Comparison of ENCODE assay signal across 8 mouse cellular contexts in the genomic region with DNA sequence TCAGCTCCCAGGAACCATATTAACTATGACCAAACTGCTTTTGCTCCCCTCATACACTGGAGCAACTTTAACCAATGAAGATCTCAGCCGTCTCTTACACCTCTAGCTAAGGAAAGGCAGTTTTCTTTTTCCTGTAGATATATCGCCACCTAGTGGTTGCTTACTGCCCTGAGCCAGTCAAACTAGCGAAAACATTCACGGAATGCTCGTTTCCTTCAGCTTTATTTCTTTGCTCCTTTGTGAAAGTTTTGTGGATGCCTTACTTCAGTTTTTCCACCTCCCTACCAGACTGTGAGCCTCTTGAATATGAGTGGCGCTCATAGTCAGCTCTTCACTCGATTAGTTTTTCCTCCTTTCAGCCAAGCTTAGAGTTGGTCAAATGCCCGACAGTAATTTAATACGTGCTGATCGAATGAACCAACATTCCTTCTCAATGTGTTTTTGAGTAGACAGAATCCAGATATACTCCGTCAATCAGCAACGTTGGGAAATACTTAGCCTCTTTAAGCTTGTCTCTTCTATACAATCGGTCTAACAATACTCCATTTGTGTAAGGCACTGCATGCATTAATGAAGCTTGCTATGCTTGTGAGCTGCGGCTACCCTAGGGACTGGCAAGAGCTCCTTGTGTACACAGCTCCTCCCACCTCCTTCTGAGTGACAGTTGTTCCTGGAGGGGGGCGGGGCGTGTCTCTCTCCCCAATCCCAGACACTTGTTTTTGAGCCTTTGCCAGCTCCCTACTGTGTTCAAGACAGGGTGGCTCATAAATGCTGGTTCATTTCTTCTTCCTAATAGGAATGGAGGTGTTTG. TPM values are rescaled to one million over a fixed set of nuclear protein-coding genes. Genes with fewer than 3 reads are reported as not detected.
A peak's percentile ranks its signal among the peaks of the same experiment; 100 is the strongest.
DNase-seq lines count a peak whose midpoint lies in the region; ATAC-seq and TF ChIP-seq lines count a peak whose summit lies in the region.

No protein-coding gene starts in this region.

- ATAC-seq in erythroid progenitor cell, adult 5-6 weeks (replicated peaks; ENCODE audit: low FRiP score, poor library complexity, severe bottlenecking) = peak; percentile 96
- ATAC-seq in heart, embryonic 11.5 days (replicated peaks; ENCODE audit: insufficient number of reproducible peaks, low FRiP score, low TSS enrichment) = peak; percentile 93
- peak; percentile 97 for ATAC-seq in kidney, embryonic 15.5 days (replicated peaks; ENCODE audit: low FRiP score)
- peak; percentile 86 for ATAC-seq in limb, embryonic 15.5 days (ENCODE audit: insufficient number of reproducible peaks, low FRiP score, low TSS enrichment, low read depth)
- ATAC-seq in midbrain, postnatal 0 days (ENCODE audit: low FRiP score) = peak; percentile 93

- H3K9ac ChIP-seq in CH12.LX (ENCODE audit: insufficient read depth, low read depth) = peak overlapping the region; percentile 50
- peak overlapping the region; percentile 63 for H3K9ac ChIP-seq in heart, embryonic 11.5 days (ENCODE audit: low read depth, low read length)
- H3K9ac ChIP-seq in kidney, embryonic 15.5 days = peak overlapping the region; percentile 50
- peak overlapping the region; percentile 23; the same call in 1 of the 2 replicates for H3K9ac ChIP-seq in limb, embryonic 15.5 days
- 0 out of 2 replicates have a peak overlapping the region, but pooled peaks have one; percentile 24 for H3K9ac ChIP-seq in midbrain, postnatal 0 days (replicated peaks; ENCODE audit: low read length, poor library complexity, severe bottlenecking)

- TF ChIP-seq CTCF in CH12.LX (conservative IDR thresholded peaks at IDR 0.05 in 1 of 2, IDR thresholded peaks at IDR 0.05 in 1 of 2; ENCODE audit: low read depth in 2 of 2, low read length in 2 of 2) = peak; percentile 89 to 92
- TF ChIP-seq CTCF in midbrain, postnatal 0 days (IDR thresholded peaks at IDR 0.05) = peak; percentile 93

- no peak for TF ChIP-seq EP300 in CH12.LX (IDR thresholded peaks at IDR 0.05; ENCODE audit: low read length)

- H3K79me2 ChIP-seq in CH12.LX (replicated peaks; ENCODE audit: control insufficient read depth, extremely low read depth, insufficient read depth, poor library complexity, severe bottlenecking) = no peaks in the 10 kb centered on the region

- dilution Hi-C loops in CH12.LX (cut with MboI; ENCODE audit: extremely low pct_ligation_motif_present, extremely low pct_unique_long_range_greater_than_20kb, low sequenced_read_pairs) = no loop called here

- DNase-seq in CH12.LX (ENCODE audit: extremely low read depth) = peak; percentile 75
- peak; percentile 95 for DNase-seq in midbrain, postnatal 0 days (ENCODE audit: low spot score)
- peak; percentile 56 to 74 for DNase-seq in spleen, postnatal 4 days (ENCODE audit: low spot score in 2 of 2)

- TF ChIP-seq RAD21 in CH12.LX (IDR thresholded peaks at IDR 0.05; ENCODE audit: low read depth, low read length) = peak; percentile 94

- in situ Hi-C loops in CH12.LX (cut with MboI; ENCODE audit: low pct_ligation_motif_present, low pct_unique_long_range_greater_than_20kb, low sequenced_read_pairs) = loop anchor here (25.0 kb wide), 2 partner anchors 258 to 333 kb away; no protein-coding TSS in a partner anchor

- peaks cover 2% of the 10 kb centered on the region for H3K9me3 ChIP-seq in CH12.LX (replicated peaks; ENCODE audit: low read length)
- H3K9me3 ChIP-seq in heart, embryonic 11.5 days (replicated peaks; ENCODE audit: control insufficient read depth, low read length) = no peaks in the 10 kb centered on the region
- no peaks in the 10 kb centered on the region for H3K9me3 ChIP-seq in kidney, embryonic 15.5 days (replicated peaks)
- H3K9me3 ChIP-seq in limb, embryonic 15.5 days = no peaks in the 10 kb centered on the region
- no peaks in the 10 kb centered on the region for H3K9me3 ChIP-seq in midbrain, postnatal 0 days (ENCODE audit: low read length)

- WGBS in heart, embryonic 11.5 days (ENCODE audit: insufficient replicate concordance) = under 1% methylated on average over 16 of the region's 16 CpGs
- under 1% methylated on average over 16 of the region's 16 CpGs for WGBS in kidney, embryonic 15.5 days
- WGBS in limb, embryonic 15.5 days = 2% methylated on average over 16 of the region's 16 CpGs
- WGBS in midbrain, postnatal 0 days = 0% methylated on average over 16 of the region's 16 CpGs

- peaks cover 7 to 17% of the 10 kb centered on the region in 2 experiments; a peak in 2 of 4 replicates for H3K4me1 ChIP-seq in CH12.LX (ENCODE audit: control insufficient read depth in 1 of 2, insufficient read depth in 2 of 2)
- no peaks in the 10 kb centered on the region for H3K4me1 ChIP-seq in brown adipose tissue, adult 24 weeks (ENCODE audit: control insufficient read depth, insufficient read depth, insufficient read length, low read length)
- 0 out of 2 replicates have a peak, but pooled peaks cover 2% of the 10 kb centered on the region for H3K4me1 ChIP-seq in heart, embryonic 11.5 days (ENCODE audit: control insufficient read depth, insufficient read depth, low read length)
- H3K4me1 ChIP-seq in kidney, embryonic 15.5 days = peaks cover 6% of the 10 kb centered on the region
- peaks cover 6% of the 10 kb centered on the region; the same call in 1 of the 2 replicates for H3K4me1 ChIP-seq in limb, embryonic 15.5 days
- peaks cover 6% of the 10 kb centered on the region for H3K4me1 ChIP-seq in midbrain, postnatal 0 days (ENCODE audit: insufficient read depth, low read length)

- no peaks in the 10 kb centered on the region for H3K27me3 ChIP-seq in CH12.LX (replicated peaks)
- H3K27me3 ChIP-seq in heart, embryonic 11.5 days (ENCODE audit: control insufficient read depth, insufficient read depth, low read length) = no peaks in the 10 kb centered on the region
- no peaks in the 10 kb centered on the region for H3K27me3 ChIP-seq in kidney, embryonic 15.5 days
- 0 out of 2 replicates have a peak, but pooled peaks cover 3% of the 10 kb centered on the region for H3K27me3 ChIP-seq in limb, embryonic 15.5 days
- no peaks in the 10 kb centered on the region for H3K27me3 ChIP-seq in midbrain, postnatal 0 days (ENCODE audit: insufficient read depth, low read length)

- peak overlapping the region; percentile 48 to 60 (median 58) for H3K4me3 ChIP-seq in CH12.LX (replicated peaks in 1 of 3; ENCODE audit: low read depth in 2 of 3, low read length in 2 of 3, poor library complexity in 1 of 3)
- H3K4me3 ChIP-seq in brown adipose tissue, adult 24 weeks (ENCODE audit: insufficient read depth, low read depth, low read length) = peak overlapping the region; percentile 65
- H3K4me3 ChIP-seq in heart, embryonic 11.5 days (ENCODE audit: low read depth, low read length) = peak overlapping the region; percentile 45
- H3K4me3 ChIP-seq in kidney, embryonic 15.5 days (replicated peaks) = peak overlapping the region; percentile 52
- H3K4me3 ChIP-seq in limb, embryonic 15.5 days = peak overlapping the region; percentile 46
- H3K4me3 ChIP-seq in midbrain, postnatal 0 days (ENCODE audit: low read depth, low read length) = peak overlapping the region; percentile 34

- peak overlapping the region; percentile 82 for H3K4me2 ChIP-seq in CH12.LX (ENCODE audit: insufficient read depth, low read depth, poor library complexity, severe bottlenecking)
- peak overlapping the region; percentile 69 for H3K4me2 ChIP-seq in heart, embryonic 11.5 days
- H3K4me2 ChIP-seq in kidney, embryonic 15.5 days = peak overlapping the region; percentile 65
- peak overlapping the region; percentile 57 for H3K4me2 ChIP-seq in limb, embryonic 15.5 days
- H3K4me2 ChIP-seq in midbrain, postnatal 0 days (ENCODE audit: low read depth, low read length, poor library complexity, severe bottlenecking) = peak overlapping the region; percentile 59

- TF ChIP-seq POLR2A in CH12.LX (IDR thresholded peaks at IDR 0.05; ENCODE audit: low read depth, low read length) = no peak

- H3K36me3 ChIP-seq in CH12.LX (replicated peaks in 1 of 2; ENCODE audit: control insufficient read depth in 1 of 2, insufficient read depth in 1 of 2, low read length in 1 of 2) = no peaks in the 10 kb centered on the region
- H3K36me3 ChIP-seq in heart, embryonic 11.5 days (ENCODE audit: control insufficient read depth, insufficient read depth, low read length) = no peaks in the 10 kb centered on the region
- H3K36me3 ChIP-seq in kidney, embryonic 15.5 days = no peaks in the 10 kb centered on the region
- no peaks in the 10 kb centered on the region for H3K36me3 ChIP-seq in limb, embryonic 15.5 days
- H3K36me3 ChIP-seq in midbrain, postnatal 0 days (ENCODE audit: insufficient read depth, low read length) = no peaks in the 10 kb centered on the region

- H3K27ac ChIP-seq in CH12.LX (ENCODE audit: insufficient read depth, low read depth) = no peak overlapping the region
- H3K27ac ChIP-seq in brown adipose tissue, adult 24 weeks (replicated peaks; ENCODE audit: low read depth, low read length) = peak overlapping the region; percentile 58; the same call in 1 of the 2 replicates
- no peak overlapping the region for H3K27ac ChIP-seq in heart, embryonic 11.5 days (ENCODE audit: low read depth, low read length)
- H3K27ac ChIP-seq in kidney, embryonic 15.5 days = peak overlapping the region; percentile 61
- peak overlapping the region; percentile 87 for H3K27ac ChIP-seq in limb, embryonic 15.5 days
- H3K27ac ChIP-seq in midbrain, postnatal 0 days (ENCODE audit: low read depth, low read length) = peak overlapping the region; percentile 32; the same call in 1 of the 2 replicates

RNA-seq across cellular contexts. Expression of a gene that starts 36.6 kb away (rescaled TPM):
- total RNA-seq in CH12.LX (2012; rRNA removed) = not detected in 2 replicates
- not detected in 2 replicates for total RNA-seq in CH12.LX (2014; rRNA removed)
- polyA plus RNA-seq in CH12.LX (2012; ENCODE audit: insufficient read length, low read depth) = not detected in 2 replicates
- polyA plus RNA-seq in brown adipose tissue, adult 24 weeks (2012; ENCODE audit: insufficient read depth, insufficient read length, missing spikeins) = not detected in 2 replicates
- not detected in 2 replicates for total RNA-seq in erythroid progenitor cell, adult 5-6 weeks (2015; ENCODE audit: low replicate concordance)
- total RNA-seq in erythroid progenitor cell, adult 5-6 weeks (2017; ENCODE audit: low replicate concordance) = not detected in 2 replicates
- polyA plus RNA-seq in heart, embryonic 11.5 days (2014; fragmentation: Nextera tagmentation; extraction: Ambion mirVana) = 0.17 TPM in 1 of 2 replicates, not detected in the other
- 0.27 and 0.32 TPM in 2 replicates for polyA plus RNA-seq in kidney, embryonic 15.5 days (2015; fragmentation: Nextera tagmentation; extraction: Ambion mirVana)
- not detected in 2 replicates for polyA plus RNA-seq in limb, embryonic 15.5 days (2015; fragmentation: Nextera tagmentation; extraction: Ambion mirVana)
- not detected in 2 replicates for total RNA-seq in midbrain, postnatal 0 days (2014; rRNA removed)
- 0.23 and 0.73 TPM in 2 replicates for polyA plus RNA-seq in midbrain, postnatal 0 days (2015; fragmentation: Nextera tagmentation; extraction: Ambion mirVana)

RNA-seq across cellular contexts. Expression of a gene that starts 53.3 kb away (rescaled TPM):
- total RNA-seq in CH12.LX (2012; rRNA removed) (not detected in 2 replicates), CH12.LX (2014; rRNA removed) (not detected in 2 replicates)
- polyA plus RNA-seq in CH12.LX (2012; ENCODE audit: insufficient read length, low read depth) = 0.23 TPM in 1 of 2 replicates, not detected in the other
- polyA plus RNA-seq in brown adipose tissue, adult 24 weeks (2012; ENCODE audit: insufficient read depth, insufficient read length, missing spikeins) = not detected in 2 replicates
- total RNA-seq in erythroid progenitor cell, adult 5-6 weeks (2015; ENCODE audit: low replicate concordance) = not detected in 2 replicates
- total RNA-seq in erythroid progenitor cell, adult 5-6 weeks (2017; ENCODE audit: low replicate concordance) = not detected in 2 replicates
- 2.5 and 3.0 TPM in 2 replicates for polyA plus RNA-seq in heart, embryonic 11.5 days (2014; fragmentation: Nextera tagmentation; extraction: Ambion mirVana)
- 5.1 and 5.5 TPM in 2 replicates for polyA plus RNA-seq in kidney, embryonic 15.5 days (2015; fragmentation: Nextera tagmentation; extraction: Ambion mirVana)
- polyA plus RNA-seq in limb, embryonic 15.5 days (2015; fragmentation: Nextera tagmentation; extraction: Ambion mirVana) = 0.70 and 1.7 TPM in 2 replicates
- 30.1 and 37.5 TPM in 2 replicates for total RNA-seq in midbrain, postnatal 0 days (2014; rRNA removed)
- 28.7 and 30.5 TPM in 2 replicates for polyA plus RNA-seq in midbrain, postnatal 0 days (2015; fragmentation: Nextera tagmentation; extraction: Ambion mirVana)

RNA-seq across cellular contexts. Expression of a gene that starts 55.3 kb away (rescaled TPM):
- 102 and 132 TPM in 2 replicates for total RNA-seq in CH12.LX (2012; rRNA removed)
- total RNA-seq in CH12.LX (2014; rRNA removed) = 232 and 244 TPM in 2 replicates
- 264 and 277 TPM in 2 replicates for polyA plus RNA-seq in CH12.LX (2012; ENCODE audit: insufficient read length, low read depth)
- 268 and 347 TPM in 2 replicates for polyA plus RNA-seq in brown adipose tissue, adult 24 weeks (2012; ENCODE audit: insufficient read depth, insufficient read length, missing spikeins)
- total RNA-seq in erythroid progenitor cell, adult 5-6 weeks (2015; ENCODE audit: low replicate concordance) = 50.3 and 52.6 TPM in 2 replicates
- 44.5 and 48.9 TPM in 2 replicates for total RNA-seq in erythroid progenitor cell, adult 5-6 weeks (2017; ENCODE audit: low replicate concordance)
- polyA plus RNA-seq in heart, embryonic 11.5 days (2014; fragmentation: Nextera tagmentation; extraction: Ambion mirVana) = 446 and 456 TPM in 2 replicates
- polyA plus RNA-seq in kidney, embryonic 15.5 days (2015; fragmentation: Nextera tagmentation; extraction: Ambion mirVana) = 489 and 496 TPM in 2 replicates
- polyA plus RNA-seq in limb, embryonic 15.5 days (2015; fragmentation: Nextera tagmentation; extraction: Ambion mirVana) = 310 and 325 TPM in 2 replicates
- total RNA-seq in midbrain, postnatal 0 days (2014; rRNA removed) = 79.1 and 90.3 TPM in 2 replicates
- 159 and 160 TPM in 2 replicates for polyA plus RNA-seq in midbrain, postnatal 0 days (2015; fragmentation: Nextera tagmentation; extraction: Ambion mirVana)

Comparison
In these comparisons a context has a peak if more than half of its experiments do, and no peak if none do; other contexts are left out.
1. H3K27ac ChIP-seq: peak in brown adipose tissue, adult 24 weeks (single experiment), kidney, embryonic 15.5 days (single experiment), limb, embryonic 15.5 days (single experiment) and midbrain, postnatal 0 days (single experiment); none in CH12.LX (single experiment) and heart, embryonic 11.5 days (single experiment).
2. Peak in every context shown above with its lines, with median percentiles within 50 percentile points of each other: DNase-seq, H3K4me2 ChIP-seq, H3K4me3 ChIP-seq, H3K9ac ChIP-seq and ATAC-seq.